Mouse (Mus musculus): Measurements from ENCODE around the gene Dcst2. TPM values are rescaled to one million over a fixed set of nuclear protein-coding genes. Genes with fewer than 3 reads are reported as not detected.

The Dcst2 gene
- polyA plus RNA-seq, 1 experiment from 2014 or later: 0.42 TPM

DNA sequence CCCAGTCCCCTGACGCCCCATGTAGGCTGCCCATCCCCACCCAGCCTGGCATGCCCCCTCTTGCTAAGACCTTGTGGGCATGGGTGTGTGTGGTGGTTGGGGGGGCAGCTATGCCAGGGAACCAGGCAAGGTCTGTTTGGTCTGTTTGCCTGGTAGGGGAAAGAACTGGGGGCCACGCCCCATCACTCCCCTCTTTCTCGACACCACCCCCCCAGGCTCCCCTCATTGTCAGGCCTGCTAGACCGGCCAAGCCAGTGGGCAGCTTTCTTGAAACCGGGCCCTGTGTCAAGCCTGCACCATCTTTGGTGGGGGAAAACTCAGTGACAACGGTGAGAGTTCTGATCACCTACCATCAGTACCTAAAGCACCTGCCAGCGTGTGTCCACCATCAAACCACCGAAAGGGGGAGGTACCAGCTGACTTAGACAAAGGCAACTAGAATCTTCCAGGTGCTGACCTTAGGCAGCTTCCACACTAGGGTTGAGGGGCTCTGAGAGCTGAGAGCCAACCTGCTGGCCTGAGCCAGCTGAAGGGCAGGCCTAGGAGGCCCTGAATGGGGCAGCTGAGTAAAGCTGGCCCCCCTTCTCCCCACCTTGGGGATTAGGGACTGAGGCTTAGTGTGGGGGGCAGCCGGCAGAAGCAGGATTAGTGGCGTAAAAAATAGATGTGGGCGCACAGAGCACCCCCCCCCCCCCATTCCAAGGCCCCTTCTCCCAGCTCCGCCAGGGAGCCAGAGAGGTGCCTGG, 22.7 kb downstream of the Dcst2 start:
- H3K4me2 ChIP-seq (replicated peaks; ENCODE audit: low read depth, low read length): 0 out of 2 replicates have a peak overlapping the region, but pooled peaks have one; percentile 10
- no peak overlapping the region for H3K4me3 ChIP-seq (ENCODE audit: low read depth, low read length)
- H3K9me3 ChIP-seq (ENCODE audit: control insufficient read depth, low read depth, low read length): no peaks in the 10 kb centered on the region
- H3K4me1 ChIP-seq (ENCODE audit: control insufficient read depth, insufficient read depth, low read length): peaks cover 30% of the 10 kb centered on the region
- no peak overlapping the region for H3K9ac ChIP-seq (replicated peaks; ENCODE audit: low read depth, low read length)
- H3K27ac ChIP-seq (ENCODE audit: low read length): peak overlapping the region; percentile 18; the same call in 1 of the 2 replicates
- no peak for ATAC-seq (ENCODE audit: insufficient number of reproducible peaks, insufficient read depth, low FRiP score, low read depth)
- WGBS: 65% methylated on average over 12 of the region's 12 CpGs
- no peaks in the 10 kb centered on the region for H3K27me3 ChIP-seq (ENCODE audit: control insufficient read depth, insufficient read depth, low read length)
- no peaks in the 10 kb centered on the region; the same call in 1 of the 2 replicates for H3K36me3 ChIP-seq (ENCODE audit: control insufficient read depth, insufficient read depth, low read length)

DNA sequence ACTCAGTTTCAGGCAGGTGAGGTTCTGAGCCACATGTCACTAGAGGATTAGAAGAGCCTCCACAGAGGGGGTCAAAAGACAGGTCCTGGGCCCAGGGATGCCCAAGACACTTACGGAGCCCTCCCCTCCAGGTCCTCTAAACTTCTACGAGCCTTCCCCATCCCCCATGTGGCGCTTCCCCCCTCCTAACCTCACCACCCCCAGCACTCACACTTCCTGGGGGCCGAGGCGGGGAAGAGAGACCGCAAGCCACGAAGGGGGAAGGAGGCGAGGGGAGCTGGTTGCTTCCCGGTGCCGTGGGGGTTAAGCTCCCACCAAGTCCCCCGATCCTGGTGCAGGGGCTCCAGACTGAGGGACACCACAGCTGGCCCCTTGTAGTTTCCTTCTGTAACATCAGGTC, 23.7 kb downstream of the Dcst2 start:
- H3K4me1 ChIP-seq (ENCODE audit: control insufficient read depth, insufficient read depth, low read length): peaks cover 33% of the 10 kb centered on the region
- H3K4me2 ChIP-seq (replicated peaks; ENCODE audit: low read depth, low read length): no peak overlapping the region
- H3K36me3 ChIP-seq (ENCODE audit: control insufficient read depth, insufficient read depth, low read length): no peaks in the 10 kb centered on the region; the same call in 1 of the 2 replicates
- no peak overlapping the region for H3K9ac ChIP-seq (replicated peaks; ENCODE audit: low read depth, low read length)
- H3K27ac ChIP-seq (ENCODE audit: low read length): peak overlapping the region; percentile 18; the same call in 1 of the 2 replicates
- ATAC-seq (ENCODE audit: insufficient number of reproducible peaks, insufficient read depth, low FRiP score, low read depth): no peak
- H3K27me3 ChIP-seq (ENCODE audit: control insufficient read depth, insufficient read depth, low read length): no peaks in the 10 kb centered on the region
- no peak overlapping the region for H3K4me3 ChIP-seq (ENCODE audit: low read depth, low read length)
- H3K9me3 ChIP-seq (ENCODE audit: control insufficient read depth, low read depth, low read length): no peaks in the 10 kb centered on the region
- 29% methylated on average over 11 of the region's 11 CpGs for WGBS

DNA sequence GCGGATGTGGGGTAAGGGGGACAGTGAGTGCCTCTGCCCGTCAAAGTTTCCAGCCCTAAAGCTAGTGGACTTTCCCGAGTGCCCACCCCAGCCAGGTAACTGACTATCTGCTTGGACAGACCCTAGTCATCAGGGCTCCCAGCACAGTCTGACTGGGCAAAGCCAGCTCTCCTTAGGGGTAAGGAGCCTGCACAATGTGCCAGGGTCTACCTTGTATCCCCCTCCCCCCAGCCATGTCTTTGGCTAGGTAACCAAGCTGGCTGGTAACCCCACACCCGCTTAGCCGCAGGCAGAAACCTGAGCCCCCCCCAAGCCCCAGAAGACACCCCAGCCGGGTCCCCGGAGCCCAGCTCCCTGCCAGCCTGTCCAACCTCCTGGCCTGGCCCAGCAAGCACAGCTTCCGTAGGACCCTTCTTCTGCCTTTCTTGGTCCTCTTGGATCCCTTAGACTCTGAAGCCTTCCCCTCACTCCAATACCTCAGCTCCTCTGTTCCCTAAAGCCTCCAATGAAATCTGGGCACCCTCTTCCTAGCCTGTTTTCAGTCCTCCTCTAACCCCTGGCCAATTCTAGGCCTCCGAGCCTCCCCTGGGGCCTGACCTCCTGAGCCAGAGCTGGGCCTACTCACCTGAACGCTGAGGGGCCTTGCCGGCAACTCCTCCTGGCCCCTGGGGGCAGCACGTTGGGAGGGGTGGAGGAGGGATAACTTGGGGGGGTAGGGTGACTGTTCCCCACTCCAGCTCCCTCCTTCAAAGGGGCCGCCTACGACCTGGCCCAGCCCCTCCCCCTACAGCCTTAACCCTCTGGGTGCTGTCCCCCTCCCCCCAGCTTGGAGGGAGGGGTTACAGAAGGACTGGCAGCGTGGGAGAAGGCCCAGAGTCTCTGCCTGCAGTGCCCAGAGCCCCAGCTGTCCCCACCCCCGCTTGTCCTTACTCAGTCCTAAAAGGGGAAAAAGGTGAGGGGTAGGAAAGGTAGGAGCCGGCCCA, 25.0 kb downstream of the Dcst2 start:
- Histone ChIP-seq H3K9me3 (ENCODE audit: control insufficient read depth, low read depth, low read length) (no peaks in the 10 kb centered on the region), H3K27ac (ENCODE audit: low read length) (no peak overlapping the region; the same call in 1 of the 2 replicates), H3K27me3 (ENCODE audit: control insufficient read depth, insufficient read depth, low read length) (no peaks in the 10 kb centered on the region), H3K9ac (replicated peaks; ENCODE audit: low read depth, low read length) (no peak overlapping the region), H3K4me1 (ENCODE audit: control insufficient read depth, insufficient read depth, low read length) (peaks cover 44% of the 10 kb centered on the region), H3K36me3 (ENCODE audit: control insufficient read depth, insufficient read depth, low read length) (no peaks in the 10 kb centered on the region), H3K4me3 (ENCODE audit: low read depth, low read length) (no peak overlapping the region), H3K4me2 (replicated peaks; ENCODE audit: low read depth, low read length) (no peak overlapping the region)
- ATAC-seq (ENCODE audit: insufficient number of reproducible peaks, insufficient read depth, low FRiP score, low read depth): no peak
- WGBS: 56% methylated on average over 17 of the region's 17 CpGs

DNA sequence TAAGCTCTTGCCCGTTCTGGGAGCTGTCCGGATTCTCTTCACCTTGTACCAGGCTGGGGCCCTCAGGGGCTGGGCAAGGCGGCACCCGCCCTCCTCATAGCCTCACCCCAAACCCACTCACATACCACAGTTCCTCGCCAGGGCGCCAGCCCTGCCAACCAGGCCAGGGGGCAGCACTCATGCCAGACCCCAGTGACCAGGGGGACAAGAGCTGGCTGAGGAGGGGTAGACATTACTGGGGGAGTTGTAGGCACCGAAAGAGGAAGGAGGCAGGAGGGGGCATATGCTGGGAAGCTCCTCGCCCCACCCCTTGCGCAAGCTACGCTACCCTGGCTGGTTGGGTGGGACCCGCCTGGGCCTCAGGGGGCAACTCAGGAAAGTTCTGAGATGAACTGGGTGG, 25.9 kb downstream of the Dcst2 start:
- no peak overlapping the region for H3K9ac ChIP-seq (replicated peaks; ENCODE audit: low read depth, low read length)
- no peak for ATAC-seq (ENCODE audit: insufficient number of reproducible peaks, insufficient read depth, low FRiP score, low read depth)
- no peaks in the 10 kb centered on the region for H3K36me3 ChIP-seq (ENCODE audit: control insufficient read depth, insufficient read depth, low read length)
- peaks cover 46% of the 10 kb centered on the region for H3K4me1 ChIP-seq (ENCODE audit: control insufficient read depth, insufficient read depth, low read length)
- no peaks in the 10 kb centered on the region for H3K9me3 ChIP-seq (ENCODE audit: control insufficient read depth, low read depth, low read length)
- no peak overlapping the region for H3K4me3 ChIP-seq (ENCODE audit: low read depth, low read length)
- H3K27ac ChIP-seq (ENCODE audit: low read length): no peak overlapping the region
- 75% methylated on average over 11 of the region's 11 CpGs for WGBS
- H3K4me2 ChIP-seq (replicated peaks; ENCODE audit: low read depth, low read length): peak overlapping the region; percentile 16; the same call in 1 of the 2 replicates
- H3K27me3 ChIP-seq (ENCODE audit: control insufficient read depth, insufficient read depth, low read length): no peaks in the 10 kb centered on the region

DNA sequence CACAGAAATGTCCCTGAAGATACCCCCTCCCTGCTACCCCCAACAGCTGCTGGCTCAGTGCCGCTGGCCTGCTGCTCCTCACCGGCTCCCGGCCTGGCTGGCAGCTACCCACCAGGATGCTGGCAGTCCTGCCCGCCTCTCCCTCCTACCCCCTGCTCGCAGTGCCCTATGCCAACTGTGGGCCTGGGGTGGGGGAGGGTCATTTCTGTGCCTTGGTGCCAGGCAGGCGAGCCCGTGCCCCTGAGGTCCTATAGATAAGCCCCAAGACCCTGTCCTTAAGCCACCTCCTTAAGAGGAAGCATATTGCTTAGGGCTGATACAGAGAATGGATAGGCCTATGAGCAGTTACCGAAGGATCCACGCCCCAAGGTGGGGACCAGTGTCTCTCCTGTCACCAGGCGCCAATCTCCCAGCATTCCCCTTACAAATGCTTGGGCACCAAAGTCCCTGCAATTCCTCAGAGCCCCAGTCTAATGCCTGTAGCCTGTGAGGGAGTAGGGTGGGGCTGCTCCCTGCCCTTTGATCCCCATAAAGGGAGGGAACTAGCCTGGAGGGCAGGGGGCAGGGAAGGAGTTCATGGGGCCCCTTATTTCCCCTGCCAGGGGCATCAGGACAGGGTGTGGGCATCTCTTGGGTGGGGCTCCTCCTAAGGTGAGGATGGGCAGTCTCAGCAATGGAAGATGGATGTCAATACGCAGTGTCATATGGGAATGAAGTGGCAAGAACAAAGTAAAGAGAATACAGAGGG, 26.5 kb downstream of the Dcst2 start:
- Histone ChIP-seq H3K9ac (replicated peaks; ENCODE audit: low read depth, low read length) (no peak overlapping the region), H3K9me3 (ENCODE audit: control insufficient read depth, low read depth, low read length) (no peaks in the 10 kb centered on the region), H3K27me3 (ENCODE audit: control insufficient read depth, insufficient read depth, low read length) (no peaks in the 10 kb centered on the region), H3K27ac (ENCODE audit: low read length) (no peak overlapping the region), H3K4me3 (ENCODE audit: low read depth, low read length) (no peak overlapping the region), H3K4me1 (ENCODE audit: control insufficient read depth, insufficient read depth, low read length) (peaks cover 46% of the 10 kb centered on the region), H3K4me2 (replicated peaks; ENCODE audit: low read depth, low read length) (peak overlapping the region; percentile 12; the same call in 1 of the 2 replicates), H3K36me3 (ENCODE audit: control insufficient read depth, insufficient read depth, low read length) (no peaks in the 10 kb centered on the region)
- ATAC-seq (ENCODE audit: insufficient number of reproducible peaks, insufficient read depth, low FRiP score, low read depth): no peak
- 69% methylated on average over 11 of the region's 11 CpGs for WGBS

DNA sequence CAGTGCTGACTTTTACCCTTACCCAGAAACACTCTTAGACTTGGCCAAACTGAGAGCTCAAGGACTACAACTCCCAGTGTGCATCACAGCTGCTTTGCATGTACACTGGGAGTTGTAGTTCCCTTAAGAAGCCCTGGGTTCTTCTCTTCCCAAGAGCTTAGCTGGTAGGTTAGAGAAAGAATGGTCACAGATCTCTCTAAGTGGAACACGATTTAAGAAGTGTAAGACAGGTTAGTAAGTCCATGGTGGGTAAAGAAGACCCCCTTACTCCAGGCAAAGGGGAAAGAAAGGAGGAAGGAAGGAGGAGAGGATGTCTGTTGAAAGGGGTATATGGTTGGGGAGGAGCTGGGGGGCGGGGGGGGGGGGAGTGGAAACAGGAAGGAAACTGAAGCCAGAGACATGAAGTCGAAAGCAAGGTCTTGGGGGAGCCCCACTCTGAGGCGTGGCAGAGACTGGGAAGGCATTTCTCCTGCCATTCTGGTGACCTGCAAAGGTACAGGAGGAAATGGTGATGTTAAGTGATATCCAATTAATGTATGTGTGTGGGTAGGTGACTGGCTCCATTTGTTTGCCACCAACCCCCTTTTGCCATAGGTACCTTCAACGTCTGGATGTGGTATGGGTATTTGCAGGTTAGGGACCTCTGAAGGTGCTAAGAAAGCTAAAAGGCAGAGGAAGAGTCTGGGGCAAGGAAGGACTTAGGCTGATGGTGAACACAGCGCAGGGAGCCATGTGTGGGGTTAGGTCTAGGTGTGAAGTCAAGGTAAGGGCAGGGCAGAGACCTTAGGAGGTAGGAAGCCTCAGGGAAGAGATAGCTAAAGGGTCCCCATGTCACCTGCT, 27.3 kb downstream of the Dcst2 start:
- WGBS: 47% methylated on average over 6 of the region's 6 CpGs
- Histone ChIP-seq H3K4me3 (ENCODE audit: low read depth, low read length) (no peak overlapping the region), H3K36me3 (ENCODE audit: control insufficient read depth, insufficient read depth, low read length) (no peaks in the 10 kb centered on the region), H3K4me2 (replicated peaks; ENCODE audit: low read depth, low read length) (no peak overlapping the region), H3K4me1 (ENCODE audit: control insufficient read depth, insufficient read depth, low read length) (peaks cover 46% of the 10 kb centered on the region), H3K9ac (replicated peaks; ENCODE audit: low read depth, low read length) (no peak overlapping the region), H3K9me3 (ENCODE audit: control insufficient read depth, low read depth, low read length) (no peaks in the 10 kb centered on the region), H3K27ac (ENCODE audit: low read length) (no peak overlapping the region), H3K27me3 (ENCODE audit: control insufficient read depth, insufficient read depth, low read length) (no peaks in the 10 kb centered on the region)
- ATAC-seq (ENCODE audit: insufficient number of reproducible peaks, insufficient read depth, low FRiP score, low read depth): no peak

DNA sequence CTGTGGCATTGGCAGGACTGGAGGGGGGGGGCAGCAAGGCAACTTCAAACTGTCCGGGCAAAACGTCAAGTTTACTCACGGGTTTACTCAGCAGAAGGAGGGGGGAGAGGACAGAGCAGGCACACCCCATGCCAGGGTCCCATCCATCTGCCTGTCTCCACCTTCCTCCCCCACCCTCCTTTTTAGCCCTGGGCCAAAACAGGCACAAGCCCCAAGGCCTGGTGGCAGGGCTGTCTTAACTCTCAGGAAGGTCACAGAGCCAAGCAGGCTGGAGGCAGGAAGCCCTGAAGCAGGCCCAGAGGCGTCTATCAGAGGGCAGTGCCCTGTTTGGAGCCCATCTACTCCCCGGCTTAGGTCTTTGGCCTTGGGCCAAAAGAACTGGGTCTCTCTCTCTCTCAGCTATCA, 28.3 kb downstream of the Dcst2 start:
- WGBS: 23% methylated on average over 2 of the region's 5 CpGs
- peaks cover 40% of the 10 kb centered on the region for H3K4me1 ChIP-seq (ENCODE audit: control insufficient read depth, insufficient read depth, low read length)
- H3K9ac ChIP-seq (replicated peaks; ENCODE audit: low read depth, low read length): no peak overlapping the region

More for the DNA sequence above, 28.3 kb downstream of the Dcst2 start:
- H3K27ac ChIP-seq (ENCODE audit: low read length): peak overlapping the region; percentile 66; the same call in 1 of the 2 replicates
- H3K36me3 ChIP-seq (ENCODE audit: control insufficient read depth, insufficient read depth, low read length): no peaks in the 10 kb centered on the region
- H3K4me3 ChIP-seq (ENCODE audit: low read depth, low read length): no peak overlapping the region
- H3K9me3 ChIP-seq (ENCODE audit: control insufficient read depth, low read depth, low read length): no peaks in the 10 kb centered on the region
- peak overlapping the region; percentile 97 for H3K4me2 ChIP-seq (replicated peaks; ENCODE audit: low read depth, low read length)
- H3K27me3 ChIP-seq (ENCODE audit: control insufficient read depth, insufficient read depth, low read length): no peaks in the 10 kb centered on the region
- no peak for ATAC-seq (ENCODE audit: insufficient number of reproducible peaks, insufficient read depth, low FRiP score, low read depth)
